Mouse (Mus musculus) heart, adult 2 months (tissue): ENCODE results near the gene Tubd1. TPM values are rescaled to one million over a fixed set of nuclear protein-coding genes. Genes with fewer than 3 reads are reported as not detected.
A peak's percentile ranks its signal among the peaks of the same experiment; 100 is the strongest.

ENCODE experiments used
- DNase-seq, 2 experiments: peaks; one replicate each; pipeline ENCODE4 v3.0.0; 2021
- H3K27ac ChIP-seq: fragments of 200-600 bp; 2 replicates; pipeline ENCODE4 v1.8.1; 2022
- H3K27me3 ChIP-seq: fragments of 200-500 bp; 2 replicates; pipeline ENCODE4 v1.6.1; 2012; ENCODE audit warnings: mild to moderate bottlenecking, low read length, inconsistent platforms, mixed read lengths; ENCODE audit not compliant: control insufficient read depth, insufficient read depth
- H3K36me3 ChIP-seq: fragments of 200-500 bp; 2 replicates; pipeline ENCODE4 v1.6.1; 2012; ENCODE audit warnings: low read length, inconsistent platforms; ENCODE audit not compliant: control insufficient read depth, insufficient read depth
- H3K4me1 ChIP-seq: fragments of 200-500 bp; 2 replicates; pipeline ENCODE4 v1.6.1; 2011; ENCODE audit warnings: low read length; ENCODE audit not compliant: control insufficient read depth, insufficient read depth
- H3K4me3 ChIP-seq: fragments of 200-600 bp; 2 replicates; pipeline ENCODE4 v1.8.1; 2022
- H3K79me2 ChIP-seq: fragments of 200-500 bp; replicated peaks from 2 replicates; pipeline ENCODE4 v1.6.1; 2012; ENCODE audit warnings: mild to moderate bottlenecking, inconsistent platforms, low read length, moderate library complexity, mixed read lengths; ENCODE audit not compliant: control insufficient read depth, insufficient read depth
- H3K9ac ChIP-seq: fragments of 200-500 bp; 2 replicates; pipeline ENCODE4 v1.6.1; 2012; ENCODE audit warnings: low read depth, mild to moderate bottlenecking, control low read depth, inconsistent platforms, low read length, mixed read lengths
- CTCF ChIP-seq: fragments of 200-600 bp; IDR thresholded peaks from 2 replicates; pipeline ENCODE4 v1.8.1; 2022; ENCODE audit warnings: antibody characterized with exemption, mild to moderate bottlenecking, moderate library complexity
- EP300 ChIP-seq: fragments of 200-500 bp; IDR thresholded peaks from 2 replicates; pipeline ENCODE4 v1.6.1; 2011; ENCODE audit warnings: low read depth, low read length, control low read depth; ENCODE audit not compliant: insufficient read depth
- POLR2A ChIP-seq: fragments of 200-500 bp; IDR thresholded peaks from 2 replicates; pipeline ENCODE4 v1.6.1; 2011; ENCODE audit warnings: mild to moderate bottlenecking, low read depth, low read length, control low read depth; ENCODE audit not compliant: insufficient read depth
- WGBS: fragments of 180-500 bp; shearing (Covaris S2); methylation state at CpG from one replicate; pipeline ENCODE4 v1.1.7; 2018; 5-methylcytosine and 5-hydroxymethylcytosine counted together
- intact Hi-C: fragments of 180-260 bp; cut with DNase I; formaldehyde crosslinking; loops from one replicate; pipeline ENCODE4 v1.15.1; 2025
- polyA plus RNA-seq: library from polyadenylated mRNA; depleted of rRNA; stranded (reverse); fragments of >200 nt; gene quantifications from 2 replicates; pipeline ENCODE4 v1.2.3, GENCODE M21; 2012
- total RNA-seq, 2 experiments: library from RNA; stranded (reverse); gene quantifications; 2 replicates each; pipeline ENCODE4 v1.2.3; 2021

The Tubd1 gene
- total and polyA plus RNA-seq, 3 experiments, result 4.7 to 6.2 (median 5.7) TPM

GRCm38 (mm10) chr11:86543960-86544638, 692 bp upstream of the Tubd1 start:
- Histone ChIP-seq H3K27ac (peak overlapping the region; percentile 89), H3K79me2 (peaks cover 3% of the 10 kb centered on the region; the same call in 1 of the 2 replicates), H3K9ac (peak overlapping the region; percentile 80), H3K36me3 (peaks cover 16% of the 10 kb centered on the region), H3K4me3 (peak overlapping the region; percentile 83), H3K4me1 (peaks cover 3% of the 10 kb centered on the region), H3K27me3 (no peaks in the 10 kb centered on the region)
- 1% methylated on average over 49 of the region's 50 CpGs for whole genome bisulfite sequencing
- DNase-seq, result no peak
- TF ChIP-seq EP300 (no peak), CTCF (no peak), POLR2A (no peak)
- intact Hi-C loops, result loop anchor here (1.0 kb wide), 1 partner anchor 60 kb away; the partner anchor contains the start of gene Rnft1

GRCm38 (mm10) chr11:86545556-86545955, 765 bp downstream of the Tubd1 start:
- Histone ChIP-seq H3K36me3 (peaks cover 13% of the 10 kb centered on the region), H3K4me1 (peaks cover 3% of the 10 kb centered on the region), H3K27me3 (no peaks in the 10 kb centered on the region), H3K27ac (peak overlapping the region; percentile 89), H3K4me3 (peak overlapping the region; percentile 83), H3K9ac (peak overlapping the region; percentile 56; the same call in 1 of the 2 replicates), H3K79me2 (peaks cover 3% of the 10 kb centered on the region; the same call in 1 of the 2 replicates)
- TF ChIP-seq CTCF (no peak), EP300 (no peak), POLR2A (no peak)
- no peak for DNase-seq
- intact Hi-C loops, result no loop called here
- 64% methylated on average over 8 of the region's 8 CpGs for WGBS

DNA sequence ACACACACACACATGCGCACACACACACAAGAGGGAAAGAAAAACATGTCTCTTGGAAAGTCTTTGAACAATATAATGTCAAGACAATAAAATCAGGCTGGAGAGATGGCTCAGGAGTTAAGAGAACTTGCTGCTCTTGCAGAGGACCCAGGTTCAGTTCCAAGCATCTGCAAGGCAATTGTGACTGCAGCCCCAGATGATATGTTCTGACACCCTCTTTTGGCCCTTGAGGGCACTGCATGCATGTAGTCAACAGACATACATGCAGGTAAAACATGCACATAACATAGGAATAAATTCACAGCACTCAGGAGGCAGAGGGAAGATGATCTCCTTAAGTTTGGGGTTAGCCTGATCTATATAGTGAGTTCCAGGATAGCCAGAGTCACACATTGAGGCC, 2.6 kb downstream of the Tubd1 start:
- TF ChIP-seq EP300, result no peak
- no peak for TF ChIP-seq POLR2A
- TF ChIP-seq CTCF, result peak; percentile 47
- 96% methylated on average over 1 of the region's 1 CpGs for WGBS
- intact Hi-C loops, result no loop called here
- Histone ChIP-seq H3K9ac (no peak overlapping the region), H3K36me3 (peaks cover 5% of the 10 kb centered on the region; the same call in 1 of the 2 replicates), H3K27me3 (no peaks in the 10 kb centered on the region), H3K4me3 (no peak overlapping the region), H3K27ac (no peak overlapping the region), H3K4me1 (peaks cover 3% of the 10 kb centered on the region), H3K79me2 (0 out of 2 replicates have a peak, but pooled peaks cover 2% of the 10 kb centered on the region)
- DNase-seq, result no peak

- H3K27ac ChIP-seq, result no peak overlapping the region
- no peaks in the 10 kb centered on the region for H3K79me2 ChIP-seq
- H3K4me3 ChIP-seq, result no peak overlapping the region
- H3K27me3 ChIP-seq, result no peaks in the 10 kb centered on the region
- 91% methylated on average over 6 of the region's 6 CpGs for WGBS
- DNase-seq, result no peak
- no peak overlapping the region for H3K9ac ChIP-seq
- H3K4me1 ChIP-seq, result no peaks in the 10 kb centered on the region
- intact Hi-C loops, result no loop called here
- TF ChIP-seq EP300 (no peak), CTCF (no peak), POLR2A (no peak)
- no peaks in the 10 kb centered on the region for H3K36me3 ChIP-seq
Measured at GRCm38 (mm10) chr11:86553525-86553924, 8.7 kb downstream of the Tubd1 start.

- intact Hi-C loops, result no loop called here
- no peak overlapping the region for H3K9ac ChIP-seq
- no peak for TF ChIP-seq POLR2A
- no peak for TF ChIP-seq EP300
- no peak for TF ChIP-seq CTCF
Measured at GRCm38 (mm10) chr11:86558258-86558657, 13.5 kb downstream of the Tubd1 start.

DNA sequence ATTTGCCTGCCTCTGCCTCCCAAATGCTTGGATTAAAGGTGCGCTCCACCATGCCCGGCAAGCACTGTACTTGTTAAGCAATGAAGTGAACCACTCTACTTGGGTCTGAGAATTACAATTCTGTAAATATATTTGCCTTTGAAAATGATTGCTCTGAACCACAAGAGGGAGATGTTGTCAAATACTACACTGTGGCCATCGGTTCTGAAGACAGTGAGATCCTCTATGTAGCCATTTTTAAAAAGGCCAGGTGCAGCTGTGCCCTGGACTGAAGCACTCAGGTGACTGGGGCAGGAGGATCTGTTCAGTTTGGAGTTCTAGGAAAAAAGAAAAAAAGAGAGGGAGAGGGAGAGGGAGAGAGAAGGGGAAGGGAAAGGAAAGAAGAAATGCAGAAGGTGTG, 23.6 kb downstream of the Tubd1 start:
- H3K79me2 ChIP-seq, result no peaks in the 10 kb centered on the region
- WGBS, result 51% methylated on average over 3 of the region's 3 CpGs
- intact Hi-C loops, result loop anchor here (1.0 to 5.0 kb wide), 2 partner anchors 54 to 87 kb away; no protein-coding TSS in a partner anchor
- TF ChIP-seq EP300 (no peak), POLR2A (no peak), CTCF (peak; percentile 80)
- no peak for DNase-seq
- H3K9ac ChIP-seq, result no peak overlapping the region
- no peak overlapping the region for H3K4me3 ChIP-seq
- H3K4me1 ChIP-seq, result peaks cover 2% of the 10 kb centered on the region
- H3K27ac ChIP-seq, result no peak overlapping the region
- no peaks in the 10 kb centered on the region for H3K36me3 ChIP-seq
- no peaks in the 10 kb centered on the region for H3K27me3 ChIP-seq

More at GRCm38 (mm10) chr11:86558258-86558657, 13.5 kb downstream of the Tubd1 start:
- H3K79me2 ChIP-seq, result no peaks in the 10 kb centered on the region
- H3K36me3 ChIP-seq, result no peaks in the 10 kb centered on the region
- WGBS, result 93% methylated on average over 4 of the region's 4 CpGs
- H3K27ac ChIP-seq, result no peak overlapping the region
- no peak for DNase-seq
- no peaks in the 10 kb centered on the region for H3K27me3 ChIP-seq
- no peak overlapping the region for H3K4me3 ChIP-seq
- H3K4me1 ChIP-seq, result no peaks in the 10 kb centered on the region
